ENCODE assay signal across 8 mouse cellular contexts in the genomic region with DNA sequence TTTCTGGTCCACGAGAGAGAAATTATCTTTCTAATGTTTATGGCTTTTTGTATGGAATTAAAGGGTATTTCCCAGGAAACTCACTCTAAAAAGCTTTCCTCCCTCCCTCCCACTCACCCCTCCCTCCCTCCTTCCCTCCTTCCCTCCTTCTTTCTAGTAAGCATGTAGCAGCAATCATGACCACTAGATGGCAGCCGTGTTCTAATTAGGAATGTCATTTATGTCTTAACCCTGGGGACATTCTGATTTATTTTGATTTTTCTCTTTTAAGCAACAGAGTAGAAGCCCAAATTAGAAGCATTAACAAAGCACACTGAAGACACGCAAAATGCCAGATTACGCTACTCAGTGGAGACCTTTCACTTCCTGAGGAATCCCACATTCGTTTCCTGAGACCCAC. TPM values are rescaled to one million over a fixed set of nuclear protein-coding genes. Genes with fewer than 3 reads are reported as not detected.
DNase-seq lines count a peak whose midpoint lies in the region; TF ChIP-seq lines count a peak whose summit lies in the region.

No protein-coding gene starts in this region.

- no peak for TF ChIP-seq EP300 in heart, adult 2 months (IDR thresholded peaks at IDR 0.05; ENCODE audit: insufficient read depth, low read depth, low read length)

- no peak overlapping the region for H3K27ac ChIP-seq in heart, adult 2 months

- 17% methylated on average over 5 of the region's 5 CpGs for WGBS in heart, adult 2 months

- intact Hi-C loops in heart, adult 2 months (cut with DNase I) = no loop called here

- H3K9ac ChIP-seq in heart, adult 2 months (ENCODE audit: low read depth, low read length) = no peak overlapping the region

- peak; percentile 61 for TF ChIP-seq CTCF in heart, adult 2 months (IDR thresholded peaks at IDR 0.05)

- no peaks in the 10 kb centered on the region for H3K27me3 ChIP-seq in heart, adult 2 months (ENCODE audit: control insufficient read depth, insufficient read depth, low read length)

- no peaks in the 10 kb centered on the region for H3K4me1 ChIP-seq in heart, adult 2 months (ENCODE audit: control insufficient read depth, insufficient read depth, low read length)

- no peak for TF ChIP-seq POLR2A in heart, adult 2 months (IDR thresholded peaks at IDR 0.05; ENCODE audit: insufficient read depth, low read depth, low read length)

- no peaks in the 10 kb centered on the region for H3K79me2 ChIP-seq in heart, adult 2 months (replicated peaks; ENCODE audit: control insufficient read depth, insufficient read depth, low read length)

- DNase-seq in heart, adult 2 months = no peak
- DNase-seq in heart, adult 9 months (ENCODE audit: low spot score in 2 of 2) = no peak
- peak; percentile 43 for DNase-seq in Muller cell, postnatal 12 days (ENCODE audit: inconsistent ontology term)
- peak; percentile 31 for DNase-seq in cerebellum, adult 9-11 months
- peak; percentile 51 to 66 for DNase-seq in frontal cortex, postnatal 25 days (ENCODE audit: low spot score in 2 of 2)
- DNase-seq in kidney, postnatal 10 days = peak; percentile 80
- DNase-seq in lung, postnatal 14 days = peak; percentile 50
- peak; percentile 50 for DNase-seq in right cerebral cortex, postnatal 36 days (ENCODE audit: low spot score in 2 of 2)

- no peaks in the 10 kb centered on the region for H3K36me3 ChIP-seq in heart, adult 2 months (ENCODE audit: control insufficient read depth, insufficient read depth, low read length)

- H3K4me3 ChIP-seq in heart, adult 2 months = no peak overlapping the region

RNA-seq across cellular contexts. Expression of gene Cntn5, which starts 5.0 kb away (rescaled TPM):
- under 1 TPM; 0.29 to 0.48 TPM for total RNA-seq in heart, adult 2 months (2021)
- 0.21 and 0.59 TPM in 2 replicates for polyA plus RNA-seq in heart, adult 2 months (2012; rRNA removed)

Comparison
In these comparisons a context has a peak if more than half of its experiments do, and no peak if none do; other contexts are left out.
1. DNase-seq: peak in Muller cell, postnatal 12 days (single experiment), cerebellum, adult 9-11 months (single experiment), frontal cortex, postnatal 25 days (2 of 2), kidney, postnatal 10 days (single experiment), lung, postnatal 14 days (single experiment) and right cerebral cortex, postnatal 36 days (2 of 2); none in heart, adult 2 months (0 of 2) and heart, adult 9 months (0 of 2).